Mouse (Mus musculus): ENCODE data around the gene S100pbp.

The S100pbp gene

GRCm38 (mm10) chr4:129220376-129221089 lies 31.0 kb upstream of the S100pbp start:
- no peak for DNase-seq

DNA sequence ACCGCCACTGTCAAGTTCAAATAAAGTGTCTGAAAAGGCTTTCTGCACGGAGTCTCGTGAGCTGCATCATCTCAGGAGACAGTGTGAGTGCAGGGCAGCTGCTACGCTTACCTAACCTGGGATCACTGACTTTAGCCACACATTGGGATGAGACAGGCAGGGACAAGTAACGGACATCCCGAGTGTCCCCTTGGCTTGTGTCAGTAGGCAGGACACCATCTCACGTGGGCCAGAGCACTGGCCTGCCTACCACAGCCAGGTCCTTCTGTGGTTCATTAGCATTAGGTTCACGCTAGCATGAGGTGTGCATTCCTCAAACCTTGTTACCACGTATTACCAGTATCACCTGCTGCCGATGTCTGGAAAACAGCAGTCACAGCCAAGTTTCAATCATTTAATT lies 29.7 kb upstream of the S100pbp start:
- DNase-seq = no peak

- DNase-seq = no peak
These were observed 29.1 kb upstream of the S100pbp start for GRCm38 (mm10) chr4:129218569-129219175.

DNA sequence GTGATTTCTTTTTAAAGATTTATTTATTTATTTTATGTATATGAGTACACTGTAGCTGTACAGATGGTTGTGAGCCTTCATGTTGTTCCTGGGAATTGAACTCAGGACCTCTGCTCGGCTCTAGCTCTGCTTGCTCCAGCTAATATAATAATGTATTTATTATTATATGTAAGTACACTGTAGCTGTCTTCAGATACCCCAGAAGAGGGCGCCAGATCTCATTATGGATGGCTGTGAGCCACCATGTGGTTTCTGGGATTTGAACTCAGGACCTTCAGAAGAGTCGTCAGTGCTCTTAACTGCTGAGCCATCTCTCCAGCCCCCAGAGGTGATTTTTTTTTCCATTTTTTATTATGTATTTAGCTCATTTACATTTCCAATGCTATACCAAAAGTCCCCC lies 23.0 kb upstream of the S100pbp start:
- peak; percentile 60 for DNase-seq

- peak; percentile 65 for DNase-seq
These were observed 21.9 kb upstream of the S100pbp start for GRCm38 (mm10) chr4:129211461-129211860.

- no peak for DNase-seq
These were observed 20.0 kb upstream of the S100pbp start for GRCm38 (mm10) chr4:129209504-129209903.

DNA sequence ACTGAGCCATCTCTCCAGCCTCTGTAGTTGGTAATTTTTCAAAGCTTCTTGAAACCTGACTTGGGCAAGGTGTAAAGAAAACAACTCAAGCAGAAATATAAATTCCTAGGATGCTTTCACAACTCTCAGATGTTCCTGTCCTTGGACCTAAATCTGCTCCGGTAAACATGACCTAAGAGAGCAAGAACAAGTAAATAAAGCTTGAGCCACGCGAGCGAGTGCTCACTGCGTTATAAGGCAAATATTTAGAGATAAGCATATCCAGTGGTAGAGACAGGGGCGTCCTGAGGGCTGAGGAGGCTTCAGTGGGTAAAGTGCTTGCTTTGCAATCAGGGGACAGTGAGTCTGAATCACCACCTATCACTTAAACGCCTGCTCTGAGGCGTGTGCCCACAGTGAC lies 17.3 kb upstream of the S100pbp start:
- no peak for DNase-seq

GRCm38 (mm10) chr4:129204655-129205054 lies 15.1 kb upstream of the S100pbp start:
- DNase-seq = no peak

DNA sequence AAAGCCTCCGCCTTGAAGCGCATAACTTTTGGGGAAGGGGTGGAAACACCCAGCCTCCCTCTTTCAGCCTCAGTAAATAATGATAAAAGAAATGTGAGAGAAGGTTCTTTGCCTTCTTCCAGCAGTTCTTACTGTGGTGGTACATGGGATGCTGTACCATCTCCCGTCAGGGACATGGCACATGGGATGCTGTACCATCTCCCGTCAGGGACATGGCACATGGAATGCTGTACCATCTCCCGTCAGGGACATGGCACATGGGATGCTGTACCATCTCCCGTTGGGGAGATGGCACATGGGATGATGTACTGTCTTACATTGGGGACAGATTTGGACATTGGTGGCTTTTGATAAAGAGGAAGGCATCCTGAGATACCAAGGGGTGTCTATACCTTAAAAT lies 8.0 kb upstream of the S100pbp start:
- no peak for DNase-seq

DNA sequence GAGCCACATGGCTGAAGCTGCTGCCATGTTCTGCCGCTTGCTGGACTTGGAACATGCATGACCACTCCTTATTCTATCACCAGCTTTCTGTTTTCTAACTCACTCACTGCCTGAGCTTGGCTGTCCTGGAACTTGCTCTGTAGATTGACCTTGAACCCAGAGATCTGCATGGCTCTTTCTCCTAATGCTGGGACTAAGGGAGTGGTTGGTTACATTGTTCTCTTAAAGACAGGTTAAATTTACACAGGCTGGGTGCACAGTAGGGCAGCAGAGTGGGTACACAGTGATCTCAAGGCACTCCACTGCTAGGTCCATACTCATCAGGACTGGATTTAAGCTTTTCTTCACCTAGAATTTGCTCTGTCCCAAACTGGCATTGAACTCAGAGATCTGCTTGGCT lies 4.8 kb upstream of the S100pbp start:
- DNase-seq = no peak

GRCm38 (mm10) chr4:129191691-129192090 lies 2.2 kb upstream of the S100pbp start:
- DNase-seq = no peak

GRCm38 (mm10) chr4:129190538-129190937 lies 1.0 kb upstream of the S100pbp start:
- peak; percentile 35 for DNase-seq

DNA sequence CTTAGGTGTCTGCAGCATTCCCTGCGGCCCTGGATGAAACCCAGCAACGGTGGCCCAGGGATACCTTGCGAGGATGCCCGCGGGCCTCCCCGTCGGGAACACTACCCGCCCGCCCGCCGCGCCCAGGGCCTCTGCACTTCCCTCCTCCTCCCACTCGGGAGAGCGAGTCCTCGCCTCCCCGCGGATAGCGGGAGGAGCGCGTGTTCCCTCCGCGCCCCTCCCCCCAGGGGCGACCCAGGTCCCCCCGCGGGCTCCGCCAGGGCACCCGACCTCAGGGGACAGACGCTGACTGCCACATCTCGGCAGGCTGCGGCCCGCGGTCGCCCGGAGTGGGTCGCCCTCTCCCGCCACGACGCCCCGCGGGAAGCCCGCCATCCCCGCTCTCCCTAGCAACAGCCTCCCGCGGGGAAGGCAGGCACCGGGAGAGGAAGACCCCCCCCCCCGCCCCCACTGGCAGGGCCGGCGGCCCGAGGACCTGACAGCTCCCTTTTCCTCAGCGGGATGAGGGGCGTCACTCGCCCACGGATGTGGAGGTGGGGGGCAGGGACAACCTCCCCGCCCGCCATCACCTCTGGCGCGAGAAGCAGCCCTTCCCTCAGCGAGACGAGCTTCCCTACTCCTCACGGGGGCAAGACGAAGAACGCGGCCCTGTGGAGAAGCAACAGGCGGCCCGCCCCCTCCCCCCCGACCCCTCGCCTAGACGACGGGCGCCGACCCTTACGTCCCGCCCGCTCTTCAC lies 555 bp downstream of the S100pbp start:
- peak; percentile 74 for DNase-seq

DNA sequence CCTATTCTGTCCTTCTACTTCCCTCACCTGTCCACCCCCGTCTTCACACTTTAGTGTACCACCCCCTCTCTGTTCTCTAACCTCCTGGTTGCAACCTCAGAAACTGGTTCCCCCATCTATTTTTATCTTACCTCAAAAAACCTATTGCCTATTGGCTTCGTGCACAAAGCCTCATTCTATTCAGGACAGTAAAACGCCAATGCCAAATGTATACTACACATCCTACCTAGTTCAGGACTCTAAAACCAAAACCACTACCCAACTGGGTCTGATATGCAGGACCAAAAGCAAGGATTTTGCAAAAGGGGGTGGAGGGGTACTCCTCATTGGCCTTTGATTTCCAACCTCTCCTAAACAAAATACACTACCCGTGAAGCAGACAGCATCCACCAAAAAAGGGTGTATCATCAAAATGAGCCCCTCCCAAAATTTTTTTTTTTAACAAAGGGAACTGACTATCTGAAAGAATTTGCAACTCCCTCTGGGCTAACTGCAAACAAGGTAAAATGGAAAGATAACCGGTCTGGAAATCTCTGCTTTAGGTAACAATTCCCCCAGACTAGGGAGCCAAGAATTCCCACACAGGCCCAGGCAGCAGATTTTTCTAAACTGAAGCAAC lies 1.4 kb downstream of the S100pbp start:
- DNase-seq = no peak

DNA sequence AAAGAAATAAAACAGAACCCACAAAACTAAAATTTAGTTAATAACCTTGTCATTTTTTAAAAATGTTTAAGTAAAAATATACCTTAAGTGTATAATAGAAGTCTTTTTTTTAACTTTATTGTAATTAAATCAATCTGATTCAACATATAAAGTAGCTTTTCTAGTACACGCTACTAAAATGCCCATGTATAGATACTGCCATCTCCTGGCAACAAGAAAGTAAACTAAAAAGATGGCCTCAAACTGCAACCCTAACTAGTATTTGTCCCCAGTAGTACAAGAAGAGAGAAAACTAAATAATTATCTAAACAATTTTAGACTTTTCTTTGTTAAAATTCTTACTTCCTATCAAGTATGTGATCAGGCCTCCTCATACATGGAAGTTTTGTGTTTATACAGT lies 10.0 kb downstream of the S100pbp start:
- no peak for DNase-seq

- DNase-seq = no peak
These were observed 17.0 kb downstream of the S100pbp start for GRCm38 (mm10) chr4:129172529-129172928.

GRCm38 (mm10) chr4:129161581-129162255 lies 27.8 kb downstream of the S100pbp start:
- DNase-seq = no peak

DNA sequence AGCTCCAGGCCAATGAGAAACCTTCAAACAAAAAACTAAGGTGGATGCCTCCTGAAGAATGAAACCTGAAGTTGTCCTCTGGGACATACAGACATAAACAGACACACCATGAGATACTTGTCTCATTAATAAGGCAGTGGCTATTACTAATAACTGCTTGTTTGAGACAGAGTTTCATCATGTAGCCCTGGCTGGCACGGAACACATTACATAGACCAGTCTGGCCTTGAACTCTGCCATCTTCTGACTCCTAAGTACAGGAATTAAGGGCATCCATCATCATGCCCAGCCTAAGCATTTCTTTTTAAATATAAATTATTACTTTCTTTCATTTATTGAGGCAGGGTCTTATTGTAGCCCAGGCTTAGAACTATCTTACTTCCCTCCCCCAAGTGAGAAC lies 28.5 kb downstream of the S100pbp start:
- no peak for DNase-seq

GRCm38 (mm10) chr4:129158549-129158948 lies 31.0 kb downstream of the S100pbp start:
- DNase-seq = no peak

DNA sequence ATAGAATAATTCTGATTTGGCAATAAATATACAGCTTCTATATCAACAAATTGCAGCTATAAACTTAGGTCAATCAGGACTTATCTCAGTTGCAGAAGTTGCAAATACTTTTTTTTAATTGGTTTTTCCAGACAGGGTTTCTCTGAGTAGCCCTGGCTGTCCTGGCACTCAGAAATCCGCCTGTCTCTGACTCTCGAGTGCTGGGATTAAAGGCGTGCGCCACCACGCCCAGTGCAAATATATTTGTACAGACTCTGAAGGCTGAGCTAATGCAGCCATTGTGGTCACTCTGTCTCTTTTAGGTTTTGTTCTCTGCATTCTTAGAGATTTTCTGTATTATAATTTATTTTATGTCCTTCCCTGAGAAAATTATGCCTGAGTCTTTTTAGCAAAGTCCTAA lies 32.0 kb downstream of the S100pbp start:
- no peak for DNase-seq

GRCm38 (mm10) chr4:129151276-129151811 lies 38.2 kb downstream of the S100pbp start:
- no peak for DNase-seq

- no peak for DNase-seq
These were observed 40.2 kb downstream of the S100pbp start for GRCm38 (mm10) chr4:129149321-129149720.

Measured in kidney, postnatal 10 days (tissue).